Mouse (Mus musculus) MEL (cell line): ENCODE data around the gene Ripor2. TPM values are rescaled to one million over a fixed set of nuclear protein-coding genes. Genes with fewer than 3 reads are reported as not detected.

Experiments used
- DNase-seq: peaks from one replicate; pipeline ENCODE4 v3.0.0; 2011; ENCODE audit warnings: low read depth, low spot score
- H3K27ac ChIP-seq: 2 replicates; pipeline ENCODE4 v1.5.1; 2012; ENCODE audit warnings: low read depth, mild to moderate bottlenecking, control low read depth, low read length, moderate library complexity; ENCODE audit not compliant: control insufficient read depth
- H3K27me3 ChIP-seq, 2 experiments: fragments of 150-350 bp in 1 of 2; sonication (generic) in 1 of 2; 2 replicates each; pipeline ENCODE4 v1.6.1; 2012; ENCODE audit warnings: low read length in 2 of 2, mild to moderate bottlenecking in 2 of 2, improper control_type of control experiment in 1 of 2, moderate library complexity in 1 of 2; ENCODE audit not compliant: insufficient read depth in 2 of 2, control insufficient read depth in 1 of 2
- H3K36me3 ChIP-seq, 2 experiments: 2 replicates each; pipeline ENCODE4 v1.6.1; 2012 to 2014; ENCODE audit warnings: low read length in 2 of 2, improper control_type of control experiment in 1 of 2, inconsistent platforms in 1 of 2, mild to moderate bottlenecking in 1 of 2; ENCODE audit not compliant: insufficient read depth in 2 of 2, control insufficient read depth in 1 of 2
- H3K4me1 ChIP-seq, 2 experiments: fragments of 150-350 bp in 1 of 2; sonication (generic) in 1 of 2; 2 replicates each; pipeline ENCODE4 v1.6.1; 2012; ENCODE audit warnings: low read length in 2 of 2, improper control_type of control experiment in 1 of 2, mild to moderate bottlenecking in 1 of 2; ENCODE audit not compliant: insufficient read depth in 2 of 2, control insufficient read depth in 1 of 2
- H3K4me3 ChIP-seq, 2 experiments: fragments of 150-350 bp in 1 of 2; sonication (generic) in 1 of 2; 2 replicates each; pipeline ENCODE4 v1.5.1; 2012; ENCODE audit warnings: low read depth in 2 of 2, low read length in 2 of 2, mild to moderate bottlenecking in 2 of 2, moderate library complexity in 2 of 2, control low read depth in 1 of 2, improper control_type of control experiment in 1 of 2; ENCODE audit not compliant: control insufficient read depth in 1 of 2, insufficient read depth in 1 of 2
- H3K79me2 ChIP-seq: 2 replicates; pipeline ENCODE4 v1.6.1; 2012; ENCODE audit warnings: mild to moderate bottlenecking, low read length, moderate library complexity; ENCODE audit not compliant: control insufficient read depth, poor library complexity, insufficient read depth
- H3K9ac ChIP-seq: 2 replicates; pipeline ENCODE4 v1.6.1; 2012; ENCODE audit warnings: low read depth, mild to moderate bottlenecking, control low read depth, low read length, moderate library complexity; ENCODE audit not compliant: control insufficient read depth, poor library complexity, severe bottlenecking
- H3K9me3 ChIP-seq: fragments of 150-350 bp; sonication (generic); replicated peaks from 2 replicates; pipeline ENCODE4 v1.6.1; 2012; ENCODE audit warnings: mild to moderate bottlenecking, low read length, improper control_type of control experiment, moderate library complexity; ENCODE audit not compliant: insufficient read depth
- BHLHE40 ChIP-seq: IDR thresholded peaks from 2 replicates; pipeline ENCODE4 v1.6.1; 2012; ENCODE audit warnings: low read depth, mild to moderate bottlenecking, inconsistent platforms, low read length, improper control_type of control experiment, borderline replicate concordance
- CHD1 ChIP-seq: IDR thresholded peaks from 2 replicates; pipeline ENCODE4 v1.6.1; 2012; ENCODE audit warnings: low read depth, mild to moderate bottlenecking, inconsistent platforms, low read length, improper control_type of control experiment
- CTCF ChIP-seq, 3 experiments: IDR thresholded peaks in 2 of 3; conservative IDR thresholded peaks in 1 of 3; 2 replicates each; pipeline ENCODE4 v1.5.1; 2011 to 2012; ENCODE audit warnings: low read length in 3 of 3, low read depth in 2 of 3, mild to moderate bottlenecking in 2 of 3, improper control_type of control experiment in 1 of 3, inconsistent platforms in 1 of 3, mixed read lengths in 1 of 3, moderate library complexity in 1 of 3; ENCODE audit not compliant: control insufficient read depth in 1 of 3, insufficient read depth in 1 of 3, poor library complexity in 1 of 3, severe bottlenecking in 1 of 3
- EP300 ChIP-seq, 2 experiments: IDR thresholded peaks; 2 replicates each; pipeline ENCODE4 v1.6.1; 2011; ENCODE audit warnings: improper control_type of control experiment in 2 of 2, low read length in 2 of 2, low read depth in 1 of 2, mild to moderate bottlenecking in 1 of 2
- HCFC1 ChIP-seq: IDR thresholded peaks from 2 replicates; pipeline ENCODE4 v1.6.1; 2012; ENCODE audit warnings: low read depth, mild to moderate bottlenecking, inconsistent platforms, low read length, improper control_type of control experiment, moderate library complexity
- KAT2A ChIP-seq: conservative IDR thresholded peaks from 2 replicates; pipeline ENCODE4 v1.6.1; 2012; ENCODE audit warnings: low read depth, low read length, improper control_type of control experiment, inconsistent platforms
- MXI1 ChIP-seq: IDR thresholded peaks from 2 replicates; pipeline ENCODE4 v1.6.1; 2011; ENCODE audit warnings: mild to moderate bottlenecking, low read depth, low read length, improper control_type of control experiment
- MYC ChIP-seq: IDR thresholded peaks from 2 replicates; pipeline ENCODE4 v1.6.1; 2011; ENCODE audit warnings: low read depth, mild to moderate bottlenecking, low read length, improper control_type of control experiment, moderate library complexity
- NELFE ChIP-seq: IDR thresholded peaks from 2 replicates; pipeline ENCODE4 v1.6.1; 2011; ENCODE audit warnings: low read depth, low read length, improper control_type of control experiment
- NRF1 ChIP-seq: IDR thresholded peaks from 2 replicates; pipeline ENCODE4 v1.6.1; 2014; ENCODE audit warnings: low read depth, mild to moderate bottlenecking, inconsistent platforms, low read length, improper control_type of control experiment, moderate library complexity; ENCODE audit not compliant: poor library complexity, insufficient read depth, severe bottlenecking
- POLR2AphosphoS2 ChIP-seq: IDR thresholded peaks from 2 replicates; pipeline ENCODE4 v1.6.1; 2011; ENCODE audit warnings: low read length, improper control_type of control experiment
- POLR2AphosphoS5 ChIP-seq: IDR thresholded peaks from 2 replicates; pipeline ENCODE4 v1.6.1; 2012; ENCODE audit warnings: low read depth, borderline replicate concordance, mild to moderate bottlenecking, inconsistent platforms, low read length, moderate library complexity, mixed read lengths
- RAD21 ChIP-seq: IDR thresholded peaks from 2 replicates; pipeline ENCODE4 v1.6.1; 2011; ENCODE audit warnings: mild to moderate bottlenecking, low read depth, low read length, improper control_type of control experiment
- RCOR1 ChIP-seq: IDR thresholded peaks from 2 replicates; pipeline ENCODE4 v1.6.1; 2012; ENCODE audit warnings: low read depth, mild to moderate bottlenecking, inconsistent platforms, low read length, improper control_type of control experiment
- SMC3 ChIP-seq: IDR thresholded peaks from 2 replicates; pipeline ENCODE4 v1.6.1; 2011; ENCODE audit warnings: low read depth, low read length, improper control_type of control experiment
- TBP ChIP-seq: IDR thresholded peaks from 2 replicates; pipeline ENCODE4 v1.8.0; 2011; ENCODE audit warnings: low read depth, low read length, improper control_type of control experiment
- TCF12 ChIP-seq: IDR thresholded peaks from 2 replicates; pipeline ENCODE4 v1.6.1; 2014; ENCODE audit warnings: low read depth, mild to moderate bottlenecking, inconsistent platforms, low read length, improper control_type of control experiment, moderate library complexity
- ZC3H11A ChIP-seq: IDR thresholded peaks from 2 replicates; pipeline ENCODE4 v1.6.1; 2012; ENCODE audit warnings: low read depth, mild to moderate bottlenecking, inconsistent platforms, low read length, improper control_type of control experiment
- ZKSCAN1 ChIP-seq: IDR thresholded peaks from 2 replicates; pipeline ENCODE4 v1.6.1; 2012; ENCODE audit warnings: low read depth, mild to moderate bottlenecking, inconsistent platforms, low read length, improper control_type of control experiment, moderate library complexity
- ZNF384 ChIP-seq: IDR thresholded peaks from 2 replicates; pipeline ENCODE4 v1.6.1; 2012; ENCODE audit warnings: low read depth, mild to moderate bottlenecking, inconsistent platforms, low read length, improper control_type of control experiment
- polyA plus RNA-seq, 2 experiments: library from polyadenylated mRNA; stranded (reverse) in 1 of 2; unstranded in 1 of 2; fragments of >175 nt in 1 of 2; fragments of >200 nt in 1 of 2; gene quantifications; 2 replicates each; pipeline versions ENCODE4 v1.2.1 to v1.2.4; 2012; ENCODE audit warnings: low replicate concordance in 2 of 2, low read depth in 1 of 2; ENCODE audit not compliant: insufficient read length in 2 of 2, insufficient read depth in 1 of 2, missing spikeins in 1 of 2
- total RNA-seq: library from RNA; depleted of rRNA; stranded (reverse); fragments of 300-350 nt; gene quantifications from 2 replicates; pipeline ENCODE4 v1.2.3, GENCODE M21; 2012

Gene Ripor2
- total and polyA plus RNA-seq, 3 experiments: 13.5 to 18.5 TPM; not detected in 1

DNA sequence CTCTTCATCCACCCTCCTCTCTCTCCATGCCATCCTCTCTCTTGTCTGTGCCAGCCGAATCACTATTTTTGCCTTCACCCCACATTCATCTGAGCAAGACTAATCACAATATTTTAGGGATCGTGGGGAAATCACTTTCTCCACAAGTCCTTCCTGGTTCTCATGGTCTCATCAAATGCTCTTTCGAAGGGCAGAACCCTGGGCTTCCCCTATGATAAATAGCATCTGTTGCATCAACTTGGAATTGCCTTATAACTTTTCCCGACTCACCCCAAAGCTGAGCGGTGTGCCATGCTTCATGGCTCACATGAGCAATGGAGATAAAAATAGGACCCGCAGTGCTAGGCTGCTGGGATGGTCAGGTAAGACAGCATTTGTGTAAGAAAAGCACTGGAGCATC, 9.7 kb downstream of the Ripor2 start:
- no peaks in the 10 kb centered on the region for H3K79me2 ChIP-seq
- no peak for DNase-seq
- H3K27me3 ChIP-seq: no peaks in the 10 kb centered on the region
- H3K9ac ChIP-seq: no peak overlapping the region
- TF ChIP-seq POLR2AphosphoS5: no peak
- TF ChIP-seq ZKSCAN1: no peak
- no peak for TF ChIP-seq CTCF (IDR thresholded peaks at IDR 0.05 in 2 of 3, conservative IDR thresholded peaks at IDR 0.05 in 1 of 3; ENCODE audit: control insufficient read depth in 1 of 3, insufficient read depth in 1 of 3, low read depth in 2 of 3, low read length in 3 of 3, poor library complexity in 1 of 3, severe bottlenecking in 1 of 3)
- no peak for TF ChIP-seq TBP
- no peak for TF ChIP-seq MYC
- no peak for TF ChIP-seq ZC3H11A
- no peak for TF ChIP-seq POLR2AphosphoS2
- TF ChIP-seq MXI1: no peak
- TF ChIP-seq RAD21: no peak
- TF ChIP-seq KAT2A: no peak
- no peak for TF ChIP-seq NRF1
- no peak for TF ChIP-seq CHD1
- no peak for TF ChIP-seq SMC3
- H3K27ac ChIP-seq: no peak overlapping the region
- H3K4me3 ChIP-seq: no peak overlapping the region
- H3K4me1 ChIP-seq: no peaks in the 10 kb centered on the region
- no peaks in the 10 kb centered on the region for H3K9me3 ChIP-seq
- H3K36me3 ChIP-seq: peaks cover 0 to 9% of the 10 kb centered on the region in 2 experiments; a peak in 2 of 4 replicates

DNA sequence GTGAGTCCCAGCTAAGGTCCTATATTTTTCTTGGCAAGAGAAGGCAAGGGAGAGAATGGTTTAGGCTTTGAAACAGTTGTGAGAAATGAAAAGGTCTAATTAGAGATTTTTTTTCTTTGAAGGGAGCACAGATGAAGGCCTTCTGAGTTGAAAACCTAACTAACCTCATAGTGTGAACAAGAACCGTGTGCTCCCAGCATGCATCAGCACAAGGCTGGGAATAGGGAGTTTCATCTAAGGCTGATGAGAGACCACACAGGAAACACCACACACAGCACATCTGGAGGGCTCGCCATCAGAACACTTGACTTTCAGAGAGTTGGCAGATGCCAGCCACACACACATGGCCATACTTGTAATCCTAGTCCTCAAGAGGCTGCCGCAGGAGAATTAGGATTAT, 12.3 kb downstream of the Ripor2 start:
- no peak overlapping the region for H3K9ac ChIP-seq
- no peak for TF ChIP-seq MYC
- no peaks in the 10 kb centered on the region for H3K79me2 ChIP-seq
- no peak overlapping the region for H3K27ac ChIP-seq
- no peaks in the 10 kb centered on the region for H3K9me3 ChIP-seq
- peaks cover 0 to 9% of the 10 kb centered on the region in 2 experiments; a peak in 2 of 4 replicates for H3K36me3 ChIP-seq
- no peak for DNase-seq
- no peaks in the 10 kb centered on the region for H3K4me1 ChIP-seq
- H3K27me3 ChIP-seq: no peaks in the 10 kb centered on the region
- H3K4me3 ChIP-seq: no peak overlapping the region

DNA sequence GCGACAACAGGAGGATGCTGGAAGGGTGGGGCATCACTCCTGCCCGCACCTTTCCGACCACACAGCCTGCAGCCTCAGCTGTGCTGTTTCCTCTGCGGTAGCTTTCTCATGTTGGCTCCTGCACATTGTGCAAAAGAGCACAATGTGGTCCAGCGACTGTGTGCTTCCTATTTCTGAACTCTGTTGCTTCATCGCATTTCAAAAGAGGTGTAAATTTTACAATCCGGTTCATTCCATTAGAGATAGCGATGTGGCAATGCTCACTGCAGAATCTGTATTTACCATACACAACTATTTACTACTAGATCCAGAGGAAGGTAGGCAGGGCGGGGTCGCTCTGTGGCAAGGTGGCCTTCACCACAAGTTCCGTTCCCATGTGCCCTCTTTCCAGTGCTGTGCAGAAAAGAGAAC, 17.6 kb downstream of the Ripor2 start:
- no peak for DNase-seq
- H3K36me3 ChIP-seq: peaks cover under 1 to 6% of the 10 kb centered on the region in 2 experiments
- no peak overlapping the region for H3K27ac ChIP-seq
- H3K27me3 ChIP-seq: no peaks in the 10 kb centered on the region
- H3K4me3 ChIP-seq: no peak overlapping the region
- no peaks in the 10 kb centered on the region for H3K9me3 ChIP-seq
- H3K4me1 ChIP-seq: peaks cover 4 to 8% of the 10 kb centered on the region in 2 experiments
- TF ChIP-seq BHLHE40: no peak
- no peak for TF ChIP-seq TCF12
- no peak for TF ChIP-seq KAT2A
- TF ChIP-seq TBP: no peak
- TF ChIP-seq RCOR1: no peak
- TF ChIP-seq MXI1: no peak
- TF ChIP-seq EP300 (IDR thresholded peaks at IDR 0.05; ENCODE audit: low read depth in 1 of 2, low read length in 2 of 2): no peak
- TF ChIP-seq POLR2AphosphoS2: no peak
- no peak for TF ChIP-seq ZNF384
- no peak for TF ChIP-seq NELFE
- TF ChIP-seq HCFC1: no peak
- H3K79me2 ChIP-seq: no peaks in the 10 kb centered on the region
- H3K9ac ChIP-seq: no peak overlapping the region
